Mouse (Mus musculus) embryonic facial prominence, embryonic 11.5 days (tissue): ENCODE results near the gene Slc16a7. TPM values are rescaled to one million over a fixed set of nuclear protein-coding genes. Genes with fewer than 3 reads are reported as not detected.

Experiments used
- ATAC-seq: fragments of 200-750 bp; cut with Nextera tagmentation; replicated peaks from 2 replicates; pipeline ENCODE4 v1.8.0; 2017; ENCODE audit warnings: low read depth; ENCODE audit not compliant: insufficient number of reproducible peaks, low FRiP score, low TSS enrichment
- DNase-seq: peaks from one replicate; pipeline ENCODE4 v3.0.0-alpha.2; 2015; ENCODE audit warnings: low spot score
- H3K27ac ChIP-seq: fragments of 300-500 bp; sonication (generic); replicated peaks from 2 replicates; pipeline ENCODE4 v1.5.1; 2014; ENCODE audit warnings: mild to moderate bottlenecking, low read depth, low read length, control low read depth
- H3K27me3 ChIP-seq: fragments of 300-500 bp; sonication (generic); 2 replicates; pipeline ENCODE4 v1.6.1; 2014; ENCODE audit warnings: mild to moderate bottlenecking, low read length, moderate library complexity, mixed read lengths; ENCODE audit not compliant: control insufficient read depth, insufficient read depth
- H3K36me3 ChIP-seq: fragments of 300-500 bp; sonication (generic); replicated peaks from 2 replicates; pipeline ENCODE4 v1.6.1; 2014; ENCODE audit warnings: low read depth, mild to moderate bottlenecking, low read length, moderate library complexity, mixed read lengths; ENCODE audit not compliant: control insufficient read depth, insufficient read depth
- H3K4me1 ChIP-seq: fragments of 300-500 bp; sonication (generic); 2 replicates; pipeline ENCODE4 v1.6.1; 2014; ENCODE audit warnings: low read length, mixed read lengths; ENCODE audit not compliant: control insufficient read depth, insufficient read depth
- H3K4me2 ChIP-seq: fragments of 300-500 bp; sonication (generic); 2 replicates; pipeline ENCODE4 v1.6.1; 2014; ENCODE audit warnings: low read depth, mild to moderate bottlenecking, control low read depth, low read length, moderate library complexity
- H3K4me3 ChIP-seq: fragments of 300-500 bp; sonication (generic); 2 replicates; pipeline ENCODE4 v1.5.1; 2014; ENCODE audit warnings: low read depth, low read length, control low read depth
- H3K9ac ChIP-seq: fragments of 300-500 bp; sonication (generic); replicated peaks from 2 replicates; pipeline ENCODE4 v1.6.1; 2014; ENCODE audit warnings: mild to moderate bottlenecking, control low read depth, low read length
- H3K9me3 ChIP-seq: fragments of 300-500 bp; sonication (generic); replicated peaks from 2 replicates; pipeline ENCODE4 v1.6.1; 2016; ENCODE audit warnings: mild to moderate bottlenecking, low read length, inconsistent platforms, mixed read lengths; ENCODE audit not compliant: control insufficient read depth
- WGBS: fragments of 180-500 bp; shearing (Covaris S2); extraction: QIAGEN DNeasy Blood & Tissue Kit; methylation state at CpG from one replicate; pipeline ENCODE4 v1.1.7; 2014; 5-methylcytosine and 5-hydroxymethylcytosine counted together
- polyA plus RNA-seq: library from polyadenylated mRNA; unstranded; fragments of >200 nt; fragmentation: Nextera tagmentation; extraction: Ambion mirVana; gene quantifications from 2 replicates; pipeline ENCODE4 v1.2.1, GENCODE M21; 2014

The Slc16a7 gene
- polyA plus RNA-seq, 1 experiment from 2014 or later: 3.9 TPM

DNA sequence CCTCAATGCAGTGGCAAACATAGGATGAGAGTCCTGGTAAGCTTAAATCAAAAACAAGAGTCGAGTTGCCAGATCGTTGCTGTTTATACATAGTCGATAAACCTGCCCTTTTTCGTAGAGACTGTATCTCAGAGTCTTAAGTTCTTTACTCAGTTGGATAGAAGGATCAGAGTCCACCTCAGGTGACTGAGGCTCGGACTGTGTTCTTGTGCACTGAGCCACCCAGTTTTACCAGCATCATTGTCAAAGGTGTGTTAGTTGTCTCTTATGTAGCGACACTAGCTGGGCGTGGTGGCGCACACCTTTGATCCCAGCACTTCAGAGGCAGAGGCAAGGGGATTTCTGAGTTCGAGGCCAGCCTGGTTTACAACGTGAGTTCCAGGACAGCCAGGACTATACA is 217.6 kb downstream of the Slc16a7 start:
- Histone ChIP-seq H3K27ac (no peak overlapping the region), H3K4me2 (no peak overlapping the region)
- 91% methylated on average over 10 of the region's 10 CpGs for WGBS

DNA sequence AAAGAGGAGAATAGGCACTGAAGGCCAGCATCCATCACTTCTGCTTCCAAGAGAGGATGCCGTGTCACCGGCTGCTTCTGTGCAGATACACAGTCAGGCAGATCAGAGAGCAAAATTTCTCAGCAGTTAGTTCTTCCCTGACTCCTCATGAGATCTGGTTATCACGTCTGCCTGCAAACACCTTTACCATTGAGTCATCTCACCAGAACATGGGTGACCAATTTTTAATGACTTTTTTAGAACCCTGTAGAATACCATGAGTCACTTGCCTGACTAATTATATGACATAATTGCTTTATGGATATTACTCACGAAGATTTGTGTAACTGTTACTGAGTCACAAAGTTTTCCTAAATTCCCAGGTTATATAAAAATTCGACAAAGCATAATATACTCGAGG is 218.1 kb downstream of the Slc16a7 start:
- no peaks in the 10 kb centered on the region for H3K27me3 ChIP-seq
- no peaks in the 10 kb centered on the region for H3K9me3 ChIP-seq
- no peaks in the 10 kb centered on the region for H3K4me1 ChIP-seq
- 86% methylated on average over 6 of the region's 6 CpGs for WGBS
- no peak overlapping the region for H3K9ac ChIP-seq
- DNase-seq (no peak), ATAC-seq (no peak)
- no peak overlapping the region for H3K27ac ChIP-seq
- H3K4me3 ChIP-seq: no peak overlapping the region
- H3K4me2 ChIP-seq: no peak overlapping the region
- no peaks in the 10 kb centered on the region for H3K36me3 ChIP-seq

More for the DNA sequence above, 217.6 kb downstream of the Slc16a7 start:
- ATAC-seq (no peak), DNase-seq (no peak)
- Histone ChIP-seq H3K27me3 (no peaks in the 10 kb centered on the region), H3K36me3 (no peaks in the 10 kb centered on the region), H3K4me1 (no peaks in the 10 kb centered on the region), H3K4me3 (no peak overlapping the region), H3K9me3 (no peaks in the 10 kb centered on the region), H3K9ac (no peak overlapping the region)
